Mouse (Mus musculus) spleen, adult 2 months (tissue): ENCODE results near the gene Ldhb.

Experiments
- CTCF ChIP-seq: fragments of 200-500 bp; IDR thresholded peaks from 2 replicates; pipeline ENCODE4 v1.5.1; 2011; ENCODE audit warnings: mild to moderate bottlenecking, inconsistent platforms; ENCODE audit not compliant: insufficient read depth, insufficient read length, insufficient replicate concordance; ENCODE audit errors: extremely low read depth
- POLR2A ChIP-seq: fragments of 200-500 bp; IDR thresholded peaks from 2 replicates; pipeline ENCODE4 v1.6.1; 2011; ENCODE audit warnings: low read depth, low read length, inconsistent platforms

GRCm38 (mm10) chr6:142532686-142533085 is 24.9 kb upstream of the Ldhb start:
- no peak for TF ChIP-seq CTCF
- no peak for TF ChIP-seq POLR2A
